Mouse (Mus musculus) urinary bladder, postnatal 10 days (tissue): ENCODE results near the gene Trmt61a.

ENCODE experiments used
- DNase-seq: peaks from one replicate; pipeline ENCODE4 v3.0.0; 2022; ENCODE audit warnings: low spot score

Gene Trmt61a

DNA sequence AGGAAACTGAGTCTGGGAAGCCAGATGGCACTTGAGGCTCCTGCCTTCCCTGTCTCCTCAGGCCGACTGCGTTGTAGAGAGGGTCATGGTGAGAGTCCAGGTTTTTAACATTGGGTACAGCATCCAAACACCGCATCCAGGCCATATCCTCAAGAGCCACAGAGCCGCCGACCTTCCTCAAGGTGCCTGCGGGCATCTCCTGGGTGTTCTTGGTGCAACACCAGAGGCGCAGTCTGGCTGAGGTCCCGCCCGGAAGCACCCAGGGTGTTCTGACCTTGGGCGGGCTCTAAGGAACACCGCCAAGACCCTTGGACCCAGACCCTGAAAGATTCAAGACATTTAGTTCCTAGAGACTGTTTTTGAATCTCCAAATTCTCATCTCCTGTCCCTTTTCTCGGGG is 5.3 kb upstream of the Trmt61a start:
- no peak for DNase-seq

- DNase-seq, result no peak
These were observed 2.9 kb upstream of the Trmt61a start for GRCm38 (mm10) chr12:111674850-111675486.

- DNase-seq, result no peak
These were observed 1.9 kb upstream of the Trmt61a start for GRCm38 (mm10) chr12:111675797-111676580.

DNA sequence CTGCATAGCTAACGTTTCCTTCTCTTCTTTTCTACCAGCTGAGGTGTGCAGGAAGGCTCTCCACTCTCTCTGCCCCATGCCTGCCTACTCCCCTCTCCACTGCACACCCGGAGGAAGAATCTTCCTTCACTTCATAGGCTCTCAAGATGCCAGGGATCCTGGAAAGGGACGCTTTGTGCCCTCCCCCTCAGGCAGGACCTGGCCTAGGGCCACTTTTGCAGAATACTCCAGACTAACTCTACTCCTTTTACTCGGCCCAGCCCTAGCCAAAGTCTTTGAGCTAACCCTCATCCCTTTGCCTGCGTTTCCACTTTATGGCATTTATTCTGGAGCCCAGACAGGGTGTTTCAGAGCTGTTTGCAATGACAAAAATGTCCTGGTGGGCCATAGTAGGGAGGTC is 484 bp upstream of the Trmt61a start:
- DNase-seq, result no peak

- DNase-seq, result no peak
These were observed 697 bp downstream of the Trmt61a start for GRCm38 (mm10) chr12:111678670-111678933.

- no peak for DNase-seq
These were observed 1.1 kb downstream of the Trmt61a start for GRCm38 (mm10) chr12:111678997-111679396.

- DNase-seq, result no peak
These were observed 2.8 kb downstream of the Trmt61a start for GRCm38 (mm10) chr12:111680661-111681060.

GRCm38 (mm10) chr12:111681305-111681704 is 3.4 kb downstream of the Trmt61a start:
- no peak for DNase-seq

DNA sequence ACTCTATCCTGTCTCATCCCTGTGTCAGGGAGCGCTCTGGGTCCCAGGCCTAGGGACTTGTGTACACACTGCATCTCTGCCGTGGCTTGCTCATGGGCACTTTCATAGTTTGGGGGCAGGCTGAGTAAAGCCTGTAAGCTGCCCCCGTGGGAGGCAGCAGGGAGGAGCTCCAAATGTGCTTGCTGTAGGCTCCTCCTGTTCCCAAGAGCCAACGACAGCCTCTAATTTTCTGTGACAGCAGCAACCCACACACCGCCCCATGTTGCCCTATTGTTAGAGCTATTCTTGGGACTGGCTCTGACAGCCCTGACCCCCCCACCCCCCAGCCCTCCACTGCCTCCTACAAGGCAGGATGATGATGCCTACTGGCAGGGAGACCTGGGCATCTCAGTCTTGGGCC is 4.1 kb downstream of the Trmt61a start:
- no peak for DNase-seq

DNA sequence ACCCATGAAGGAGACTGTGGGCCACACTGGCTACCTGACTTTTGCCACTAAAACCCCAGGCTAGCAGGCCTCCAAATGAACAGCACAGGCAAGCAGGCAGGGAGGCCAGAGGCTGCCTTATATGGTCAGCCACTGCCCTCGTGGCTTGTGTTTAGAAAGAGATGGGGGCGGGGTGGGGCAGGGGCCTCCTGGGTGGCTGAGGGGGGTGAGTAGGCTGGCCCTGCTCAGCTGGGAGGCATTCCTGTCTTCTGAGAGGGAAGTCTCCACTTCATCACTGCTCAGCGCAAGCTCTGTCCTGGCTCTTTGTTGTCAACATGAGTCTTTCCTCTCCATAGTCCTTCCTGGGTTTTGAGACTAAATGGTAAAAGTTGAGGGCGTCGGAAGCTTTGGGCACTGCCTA is 4.9 kb downstream of the Trmt61a start:
- DNase-seq, result no peak

DNA sequence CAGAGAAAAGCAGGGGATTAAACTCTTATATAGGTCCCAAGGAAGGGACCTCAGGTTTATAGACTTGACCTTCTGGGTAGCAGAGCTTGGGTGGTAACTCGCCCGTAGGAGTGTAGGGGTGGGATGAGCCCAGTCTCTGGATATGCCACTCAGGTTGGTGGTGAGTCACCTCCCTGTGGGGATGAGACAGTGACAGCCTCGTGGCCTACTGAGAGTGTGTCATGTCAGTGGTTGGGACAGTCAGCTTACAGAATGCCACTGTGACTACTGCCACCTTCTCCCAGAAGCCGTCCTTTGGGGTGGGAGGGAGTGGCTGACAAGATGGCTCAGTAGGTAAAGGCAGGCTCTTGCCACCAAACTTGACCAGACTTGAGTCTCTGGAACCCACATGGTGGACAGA is 8.5 kb downstream of the Trmt61a start:
- no peak for DNase-seq

GRCm38 (mm10) chr12:111687350-111688068 is 9.6 kb downstream of the Trmt61a start:
- no peak for DNase-seq

- DNase-seq, result no peak
These were observed 10.1 kb downstream of the Trmt61a start for GRCm38 (mm10) chr12:111688069-111688428.

- no peak for DNase-seq
These were observed 11.5 kb downstream of the Trmt61a start for GRCm38 (mm10) chr12:111689426-111689825.

- DNase-seq, result no peak
These were observed 13.5 kb downstream of the Trmt61a start for GRCm38 (mm10) chr12:111691346-111691872.

GRCm38 (mm10) chr12:111692899-111693298 is 15.0 kb downstream of the Trmt61a start:
- DNase-seq, result no peak

- DNase-seq, result no peak
These were observed 15.7 kb downstream of the Trmt61a start for GRCm38 (mm10) chr12:111693341-111694270.

GRCm38 (mm10) chr12:111694271-111694781 is 16.4 kb downstream of the Trmt61a start:
- DNase-seq, result no peak

GRCm38 (mm10) chr12:111694880-111695804 is 17.2 kb downstream of the Trmt61a start:
- DNase-seq, result no peak

DNA sequence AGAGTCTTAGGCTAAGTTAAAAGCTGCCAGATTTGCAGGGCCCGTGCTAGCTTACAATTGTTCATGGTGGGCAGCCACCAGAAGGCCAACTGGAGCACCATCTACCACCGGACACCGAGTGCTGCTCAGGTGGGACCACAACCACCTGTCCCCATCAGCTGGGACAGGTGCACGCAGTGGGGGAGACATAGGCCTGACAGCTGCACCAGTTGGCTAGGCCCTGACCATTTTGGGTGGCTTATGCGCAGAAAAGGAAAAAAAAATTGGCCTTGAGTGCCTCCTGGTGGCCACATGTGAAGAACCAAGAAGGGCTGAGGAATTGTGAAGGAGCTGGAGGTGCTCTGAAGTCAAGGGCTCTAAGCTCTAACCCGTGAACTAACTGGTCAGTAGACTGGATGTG is 18.3 kb downstream of the Trmt61a start:
- no peak for DNase-seq

GRCm38 (mm10) chr12:111697708-111698107 is 19.8 kb downstream of the Trmt61a start:
- DNase-seq, result no peak
